Mouse (Mus musculus): ENCODE data around the gene Srsf3. TPM values are rescaled to one million over a fixed set of nuclear protein-coding genes. Genes with fewer than 3 reads are reported as not detected.
A peak's percentile ranks its signal among the peaks of the same experiment; 100 is the strongest.

The Srsf3 gene
- polyA plus RNA-seq, 1 experiment from 2014 or later: 513 TPM

GRCm38 (mm10) chr17:29086916-29087315, 54.5 kb downstream of the Srsf3 start:
- Histone ChIP-seq H3K27me3 (peaks cover 10% of the 10 kb centered on the region), H3K9me3 (no peaks in the 10 kb centered on the region), H3K4me1 (replicated peaks) (peaks cover 8% of the 10 kb centered on the region; the same call in 1 of the 2 replicates), H3K36me3 (no peaks in the 10 kb centered on the region), H3K4me2 (no peak overlapping the region), H3K4me3 (no peak overlapping the region), H3K9ac (no peak overlapping the region), H3K27ac (replicated peaks) (0 out of 2 replicates have a peak overlapping the region, but pooled peaks have one; percentile 28)
- WGBS: 58% methylated on average over 4 of the region's 4 CpGs
- no peak for ATAC-seq (ENCODE audit: low read depth)

DNA sequence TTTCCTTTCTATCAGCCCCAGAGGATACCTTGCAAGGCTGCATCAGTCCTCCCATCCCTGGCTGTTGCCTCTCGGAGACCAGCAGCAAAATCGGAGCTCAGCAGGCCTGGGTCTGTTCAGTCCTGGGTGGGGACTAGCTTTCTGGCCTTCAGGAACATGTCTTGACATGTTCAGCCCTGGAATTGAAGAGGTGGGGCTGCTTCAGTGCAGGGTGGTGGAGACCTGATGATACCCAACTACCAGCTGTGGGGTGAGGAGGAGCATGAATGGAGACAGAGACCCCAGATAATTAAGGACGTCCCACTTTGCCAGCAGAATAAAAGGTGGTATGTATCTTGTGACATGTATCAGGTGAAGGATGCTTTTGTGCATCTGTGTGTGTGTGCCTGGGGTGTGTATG, 58.3 kb downstream of the Srsf3 start, which contains the start of gene Cdkn1a:
Gene Cdkn1a (plus strand): TSS at position 201 of the 400 bp plus-strand sequence.
- Histone ChIP-seq H3K4me3 (no peak within 1 kb of the TSS), H3K36me3 (no peaks in the 10 kb centered on the region), H3K4me1 (replicated peaks) (peaks cover 29% of the 10 kb centered on the region), H3K4me2 (no peak within 1 kb of the TSS), H3K27me3 (peaks cover 35% of the 10 kb centered on the region), H3K9ac (no peak within 1 kb of the TSS), H3K27ac (replicated peaks) (no peak within 1 kb of the TSS), H3K9me3 (no peaks in the 10 kb centered on the region)
- no peak for ATAC-seq (ENCODE audit: low read depth)
- 83% methylated on average over 3 of the region's 3 CpGs for WGBS

DNA sequence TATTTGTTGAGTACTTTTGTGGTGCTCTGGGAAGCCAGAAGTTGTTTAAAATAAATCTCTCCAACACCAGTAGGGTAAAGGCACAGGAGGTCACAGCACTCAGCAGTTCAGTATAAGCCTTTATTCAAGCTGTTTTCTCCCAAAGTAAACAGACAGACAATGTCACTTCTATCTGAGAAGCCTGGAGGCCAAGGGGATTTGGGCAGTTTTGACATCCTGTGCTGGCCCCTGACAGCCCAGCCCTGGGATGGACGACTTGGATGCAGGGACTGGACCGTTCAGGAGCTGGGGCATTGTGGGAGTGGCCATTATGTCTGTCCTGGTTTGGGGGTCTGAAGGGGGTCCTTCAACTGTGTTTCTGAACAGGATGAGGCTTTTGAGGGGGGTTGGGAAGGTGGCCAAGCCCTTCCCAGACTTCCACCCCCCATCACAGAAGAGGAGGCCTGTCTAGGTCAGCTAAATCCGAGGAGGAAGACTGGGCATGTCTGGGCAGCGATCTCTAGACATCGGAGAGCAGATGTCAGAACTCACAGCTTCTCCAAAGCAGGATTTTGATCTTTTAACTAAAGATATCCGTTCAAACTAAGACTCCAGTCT, 59.0 kb downstream of the Srsf3 start:
- Histone ChIP-seq H3K36me3 (no peaks in the 10 kb centered on the region), H3K27me3 (peaks cover 40% of the 10 kb centered on the region), H3K9me3 (no peaks in the 10 kb centered on the region), H3K27ac (replicated peaks) (no peak overlapping the region), H3K4me2 (no peak overlapping the region), H3K4me1 (replicated peaks) (peaks cover 30% of the 10 kb centered on the region), H3K9ac (no peak overlapping the region), H3K4me3 (no peak overlapping the region)
- ATAC-seq (ENCODE audit: low read depth): no peak
- WGBS: 57% methylated on average over 6 of the region's 6 CpGs

DNA sequence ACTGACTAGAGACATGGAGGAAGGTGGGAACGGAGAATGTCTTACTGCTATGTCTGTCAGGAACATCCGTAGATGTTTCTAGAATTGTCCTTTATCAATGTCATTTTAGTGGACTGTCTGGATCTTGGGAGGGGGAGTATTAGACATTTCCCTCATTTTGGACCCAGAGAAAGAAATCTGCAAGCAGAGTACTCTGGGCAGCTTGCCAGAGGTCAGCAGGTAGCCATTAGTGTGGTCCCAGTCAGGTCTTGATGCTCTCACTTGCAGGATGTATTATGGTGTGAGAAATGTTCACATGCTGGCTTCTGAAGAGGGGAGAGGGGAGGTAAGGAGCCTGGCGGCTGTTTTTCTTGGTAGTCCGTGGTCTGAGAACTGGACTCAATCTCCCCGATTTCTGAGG, 60.1 kb downstream of the Srsf3 start:
- H3K36me3 ChIP-seq: no peaks in the 10 kb centered on the region
- no peak overlapping the region for H3K27ac ChIP-seq (replicated peaks)
- H3K9me3 ChIP-seq: no peaks in the 10 kb centered on the region
- ATAC-seq (ENCODE audit: low read depth): no peak
- H3K4me1 ChIP-seq (replicated peaks): peaks cover 27% of the 10 kb centered on the region
- H3K4me2 ChIP-seq: no peak overlapping the region
- peaks cover 40% of the 10 kb centered on the region for H3K27me3 ChIP-seq
- H3K4me3 ChIP-seq: no peak overlapping the region
- no peak overlapping the region for H3K9ac ChIP-seq
- WGBS: 61% methylated on average over 5 of the region's 5 CpGs

Other genes starting within 250 kb of the Srsf3 start
- gene Brpf3, start 231.5 kb upstream of the Srsf3 start, polyA plus RNA-seq (2015; fragmentation: Nextera tagmentation; extraction: Ambion mirVana): 7.1 and 7.8 TPM in 2 replicates
- not detected in 2 replicates for gene Pnpla1, start 174.2 kb upstream of the Srsf3 start, polyA plus RNA-seq (2015; fragmentation: Nextera tagmentation; extraction: Ambion mirVana)
- 0.25 and 0.29 TPM in 2 replicates for gene 4930539E08Rik, start 117.3 kb upstream of the Srsf3 start, polyA plus RNA-seq (2015; fragmentation: Nextera tagmentation; extraction: Ambion mirVana)
- not detected in 2 replicates for gene Pxt1, start 88.8 kb upstream of the Srsf3 start, polyA plus RNA-seq (2015; fragmentation: Nextera tagmentation; extraction: Ambion mirVana)
- gene Kctd20, start 80.7 kb upstream of the Srsf3 start, polyA plus RNA-seq (2015; fragmentation: Nextera tagmentation; extraction: Ambion mirVana): 92.2 and 96.8 TPM in 2 replicates
- 113 and 116 TPM in 2 replicates for gene Stk38, start 24.6 kb upstream of the Srsf3 start, polyA plus RNA-seq (2015; fragmentation: Nextera tagmentation; extraction: Ambion mirVana)
- 47.2 and 51.0 TPM in 2 replicates for gene Cdkn1a, start 58.3 kb downstream of the Srsf3 start, polyA plus RNA-seq (2015; fragmentation: Nextera tagmentation; extraction: Ambion mirVana)
- 0.11 TPM in 1 of 2 replicates, not detected in the other for gene Rab44, start 81.5 kb downstream of the Srsf3 start, polyA plus RNA-seq (2015; fragmentation: Nextera tagmentation; extraction: Ambion mirVana)
- 21.6 and 23.4 TPM in 2 replicates for gene Cpne5, start 205.5 kb downstream of the Srsf3 start, polyA plus RNA-seq (2015; fragmentation: Nextera tagmentation; extraction: Ambion mirVana)
- 100 and 110 TPM in 2 replicates for gene Ppil1, start 231.6 kb downstream of the Srsf3 start, polyA plus RNA-seq (2015; fragmentation: Nextera tagmentation; extraction: Ambion mirVana)
- gene BC004004, start 236.2 kb downstream of the Srsf3 start, polyA plus RNA-seq (2015; fragmentation: Nextera tagmentation; extraction: Ambion mirVana): 98.2 and 125 TPM in 2 replicates

Measured in neural tube, embryonic 13.5 days (tissue).